Mouse (Mus musculus) MEL (cell line): ENCODE results near the gene Map3k9. TPM values are rescaled to one million over a fixed set of nuclear protein-coding genes. Genes with fewer than 3 reads are reported as not detected.

ENCODE experiments used
- DNase-seq: peaks from one replicate; pipeline ENCODE4 v3.0.0; 2011; ENCODE audit warnings: low read depth, low spot score
- H3K27ac ChIP-seq: 2 replicates; pipeline ENCODE4 v1.5.1; 2012; ENCODE audit warnings: low read depth, mild to moderate bottlenecking, control low read depth, low read length, moderate library complexity; ENCODE audit not compliant: control insufficient read depth
- H3K27me3 ChIP-seq, 2 experiments: fragments of 150-350 bp in 1 of 2; sonication (generic) in 1 of 2; 2 replicates each; pipeline ENCODE4 v1.6.1; 2012; ENCODE audit warnings: low read length in 2 of 2, mild to moderate bottlenecking in 2 of 2, improper control_type of control experiment in 1 of 2, moderate library complexity in 1 of 2; ENCODE audit not compliant: insufficient read depth in 2 of 2, control insufficient read depth in 1 of 2
- H3K36me3 ChIP-seq, 2 experiments: 2 replicates each; pipeline ENCODE4 v1.6.1; 2012 to 2014; ENCODE audit warnings: low read length in 2 of 2, improper control_type of control experiment in 1 of 2, inconsistent platforms in 1 of 2, mild to moderate bottlenecking in 1 of 2; ENCODE audit not compliant: insufficient read depth in 2 of 2, control insufficient read depth in 1 of 2
- H3K4me1 ChIP-seq, 2 experiments: fragments of 150-350 bp in 1 of 2; sonication (generic) in 1 of 2; 2 replicates each; pipeline ENCODE4 v1.6.1; 2012; ENCODE audit warnings: low read length in 2 of 2, improper control_type of control experiment in 1 of 2, mild to moderate bottlenecking in 1 of 2; ENCODE audit not compliant: insufficient read depth in 2 of 2, control insufficient read depth in 1 of 2
- H3K4me3 ChIP-seq, 2 experiments: fragments of 150-350 bp in 1 of 2; sonication (generic) in 1 of 2; 2 replicates each; pipeline ENCODE4 v1.5.1; 2012; ENCODE audit warnings: low read depth in 2 of 2, low read length in 2 of 2, mild to moderate bottlenecking in 2 of 2, moderate library complexity in 2 of 2, control low read depth in 1 of 2, improper control_type of control experiment in 1 of 2; ENCODE audit not compliant: control insufficient read depth in 1 of 2, insufficient read depth in 1 of 2
- H3K79me2 ChIP-seq: 2 replicates; pipeline ENCODE4 v1.6.1; 2012; ENCODE audit warnings: mild to moderate bottlenecking, low read length, moderate library complexity; ENCODE audit not compliant: control insufficient read depth, poor library complexity, insufficient read depth
- H3K9ac ChIP-seq: 2 replicates; pipeline ENCODE4 v1.6.1; 2012; ENCODE audit warnings: low read depth, mild to moderate bottlenecking, control low read depth, low read length, moderate library complexity; ENCODE audit not compliant: control insufficient read depth, poor library complexity, severe bottlenecking
- H3K9me3 ChIP-seq: fragments of 150-350 bp; sonication (generic); replicated peaks from 2 replicates; pipeline ENCODE4 v1.6.1; 2012; ENCODE audit warnings: mild to moderate bottlenecking, low read length, improper control_type of control experiment, moderate library complexity; ENCODE audit not compliant: insufficient read depth
- CTCF ChIP-seq, 3 experiments: IDR thresholded peaks in 2 of 3; conservative IDR thresholded peaks in 1 of 3; 2 replicates each; pipeline ENCODE4 v1.5.1; 2011 to 2012; ENCODE audit warnings: low read length in 3 of 3, low read depth in 2 of 3, mild to moderate bottlenecking in 2 of 3, improper control_type of control experiment in 1 of 3, inconsistent platforms in 1 of 3, mixed read lengths in 1 of 3, moderate library complexity in 1 of 3; ENCODE audit not compliant: control insufficient read depth in 1 of 3, insufficient read depth in 1 of 3, poor library complexity in 1 of 3, severe bottlenecking in 1 of 3
- E2F4 ChIP-seq: IDR thresholded peaks from 2 replicates; pipeline ENCODE4 v1.6.1; 2011; ENCODE audit warnings: low read depth, low read length, improper control_type of control experiment, borderline replicate concordance
- EP300 ChIP-seq, 2 experiments: IDR thresholded peaks; 2 replicates each; pipeline ENCODE4 v1.6.1; 2011; ENCODE audit warnings: improper control_type of control experiment in 2 of 2, low read length in 2 of 2, low read depth in 1 of 2, mild to moderate bottlenecking in 1 of 2
- GABPA ChIP-seq: IDR thresholded peaks from 2 replicates; pipeline ENCODE4 v1.6.1; 2012; ENCODE audit warnings: low read depth, mild to moderate bottlenecking, inconsistent platforms, low read length, improper control_type of control experiment, moderate library complexity
- HCFC1 ChIP-seq: IDR thresholded peaks from 2 replicates; pipeline ENCODE4 v1.6.1; 2012; ENCODE audit warnings: low read depth, mild to moderate bottlenecking, inconsistent platforms, low read length, improper control_type of control experiment, moderate library complexity
- KAT2A ChIP-seq: conservative IDR thresholded peaks from 2 replicates; pipeline ENCODE4 v1.6.1; 2012; ENCODE audit warnings: low read depth, low read length, improper control_type of control experiment, inconsistent platforms
- MAFK ChIP-seq: IDR thresholded peaks from 2 replicates; pipeline ENCODE4 v1.6.1; 2011; ENCODE audit warnings: low read depth, mild to moderate bottlenecking, low read length, improper control_type of control experiment, borderline replicate concordance
- MAX ChIP-seq: IDR thresholded peaks from 2 replicates; pipeline ENCODE4 v1.6.1; 2011; ENCODE audit warnings: low read length, improper control_type of control experiment
- MAZ ChIP-seq: IDR thresholded peaks from 2 replicates; pipeline ENCODE4 v1.6.1; 2012; ENCODE audit warnings: low read depth, mild to moderate bottlenecking, inconsistent platforms, low read length, improper control_type of control experiment
- MXI1 ChIP-seq: IDR thresholded peaks from 2 replicates; pipeline ENCODE4 v1.6.1; 2011; ENCODE audit warnings: mild to moderate bottlenecking, low read depth, low read length, improper control_type of control experiment
- MYB ChIP-seq: IDR thresholded peaks from 2 replicates; pipeline ENCODE4 v1.6.1; 2011; ENCODE audit warnings: mild to moderate bottlenecking, low read depth, low read length, improper control_type of control experiment
- MYC ChIP-seq: IDR thresholded peaks from 2 replicates; pipeline ENCODE4 v1.6.1; 2011; ENCODE audit warnings: low read depth, mild to moderate bottlenecking, low read length, improper control_type of control experiment, moderate library complexity
- POLR2A ChIP-seq, 2 experiments: IDR thresholded peaks; 2 replicates each; pipeline ENCODE4 v1.6.1; 2011 to 2012; ENCODE audit warnings: low read length in 2 of 2, mild to moderate bottlenecking in 2 of 2, control low read depth in 1 of 2, improper control_type of control experiment in 1 of 2, low read depth in 1 of 2, moderate library complexity in 1 of 2; ENCODE audit not compliant: control insufficient read depth in 1 of 2, insufficient read depth in 1 of 2, poor library complexity in 1 of 2
- POLR2AphosphoS2 ChIP-seq: IDR thresholded peaks from 2 replicates; pipeline ENCODE4 v1.6.1; 2011; ENCODE audit warnings: low read length, improper control_type of control experiment
- POLR2AphosphoS5 ChIP-seq: IDR thresholded peaks from 2 replicates; pipeline ENCODE4 v1.6.1; 2012; ENCODE audit warnings: low read depth, borderline replicate concordance, mild to moderate bottlenecking, inconsistent platforms, low read length, moderate library complexity, mixed read lengths
- RCOR1 ChIP-seq: IDR thresholded peaks from 2 replicates; pipeline ENCODE4 v1.6.1; 2012; ENCODE audit warnings: low read depth, mild to moderate bottlenecking, inconsistent platforms, low read length, improper control_type of control experiment
- SMC3 ChIP-seq: IDR thresholded peaks from 2 replicates; pipeline ENCODE4 v1.6.1; 2011; ENCODE audit warnings: low read depth, low read length, improper control_type of control experiment
- TAL1 ChIP-seq: IDR thresholded peaks from 2 replicates; pipeline ENCODE4 v1.6.1; 2012; ENCODE audit warnings: mild to moderate bottlenecking, inconsistent platforms, low read length, moderate library complexity, mixed read lengths
- TBP ChIP-seq: IDR thresholded peaks from 2 replicates; pipeline ENCODE4 v1.8.0; 2011; ENCODE audit warnings: low read depth, low read length, improper control_type of control experiment
- UBTF ChIP-seq: IDR thresholded peaks from 2 replicates; pipeline ENCODE4 v1.6.1; 2012; ENCODE audit warnings: low read depth, mild to moderate bottlenecking, inconsistent platforms, low read length, improper control_type of control experiment, moderate library complexity, borderline replicate concordance; ENCODE audit not compliant: insufficient read depth
- ZKSCAN1 ChIP-seq: IDR thresholded peaks from 2 replicates; pipeline ENCODE4 v1.6.1; 2012; ENCODE audit warnings: low read depth, mild to moderate bottlenecking, inconsistent platforms, low read length, improper control_type of control experiment, moderate library complexity
- ZMIZ1 ChIP-seq: IDR thresholded peaks from 2 replicates; pipeline ENCODE4 v1.6.1; 2012; ENCODE audit warnings: low read depth, mild to moderate bottlenecking, inconsistent platforms, low read length, improper control_type of control experiment, moderate library complexity
- ZNF384 ChIP-seq: IDR thresholded peaks from 2 replicates; pipeline ENCODE4 v1.6.1; 2012; ENCODE audit warnings: low read depth, mild to moderate bottlenecking, inconsistent platforms, low read length, improper control_type of control experiment
- polyA plus RNA-seq, 2 experiments: library from polyadenylated mRNA; stranded (reverse) in 1 of 2; unstranded in 1 of 2; fragments of >175 nt in 1 of 2; fragments of >200 nt in 1 of 2; gene quantifications; 2 replicates each; pipeline versions ENCODE4 v1.2.1 to v1.2.4; 2012; ENCODE audit warnings: low replicate concordance in 2 of 2, low read depth in 1 of 2; ENCODE audit not compliant: insufficient read length in 2 of 2, insufficient read depth in 1 of 2, missing spikeins in 1 of 2
- total RNA-seq: library from RNA; depleted of rRNA; stranded (reverse); fragments of 300-350 nt; gene quantifications from 2 replicates; pipeline ENCODE4 v1.2.3, GENCODE M21; 2012

The Map3k9 gene
- total and polyA plus RNA-seq, 3 experiments: not detected

- Histone ChIP-seq H3K79me2 (no peaks in the 10 kb centered on the region), H3K9me3 (no peaks in the 10 kb centered on the region), H3K4me3 (no peak overlapping the region), H3K9ac (no peak overlapping the region), H3K36me3 (no peaks in the 10 kb centered on the region), H3K4me1 (no peaks in the 10 kb centered on the region), H3K27me3 (peaks cover 0 to 8% of the 10 kb centered on the region in 2 experiments), H3K27ac (no peak overlapping the region)
- DNase-seq: no peak
- no peak for TF ChIP-seq MYB
- no peak for TF ChIP-seq MAFK
- TF ChIP-seq POLR2AphosphoS2: no peak
- TF ChIP-seq SMC3: no peak
- TF ChIP-seq CTCF (IDR thresholded peaks at IDR 0.05 in 2 of 3, conservative IDR thresholded peaks at IDR 0.05 in 1 of 3; ENCODE audit: control insufficient read depth in 1 of 3, insufficient read depth in 1 of 3, low read depth in 2 of 3, low read length in 3 of 3, poor library complexity in 1 of 3, severe bottlenecking in 1 of 3): no peak
- TF ChIP-seq EP300 (IDR thresholded peaks at IDR 0.05; ENCODE audit: low read depth in 1 of 2, low read length in 2 of 2): no peak
- TF ChIP-seq RCOR1: no peak
- TF ChIP-seq HCFC1: no peak
- no peak for TF ChIP-seq TAL1
Measured at GRCm38 (mm10) chr12:81774186-81774585, 6.8 kb downstream of the Map3k9 start.

DNA sequence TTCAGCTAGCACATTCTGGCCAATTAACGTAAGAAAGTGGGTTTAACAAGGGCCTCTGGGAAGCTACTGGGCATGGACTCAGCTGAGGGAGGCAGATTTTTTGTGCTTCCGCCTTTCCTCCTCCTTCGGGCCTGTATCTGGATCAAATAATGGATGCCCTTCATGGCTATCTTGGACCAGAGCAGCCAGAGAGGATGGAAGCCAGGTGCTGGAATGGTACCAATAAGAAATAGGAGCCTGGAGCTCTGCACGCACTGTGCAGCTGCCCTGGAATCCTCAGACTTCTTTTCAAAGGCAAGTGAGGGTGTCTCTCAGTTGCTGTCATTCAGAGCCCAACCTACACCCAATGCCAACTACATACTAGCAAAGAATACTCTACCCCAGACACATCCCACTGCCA, 11.5 kb downstream of the Map3k9 start:
- Histone ChIP-seq H3K9me3 (no peaks in the 10 kb centered on the region), H3K27me3 (peaks cover 1 to 2% of the 10 kb centered on the region in 2 experiments; a peak in 3 of 4 replicates), H3K9ac (no peak overlapping the region), H3K4me1 (no peaks in the 10 kb centered on the region), H3K79me2 (no peaks in the 10 kb centered on the region), H3K27ac (no peak overlapping the region), H3K4me3 (no peak overlapping the region), H3K36me3 (no peaks in the 10 kb centered on the region)
- DNase-seq: no peak
- no peak for TF ChIP-seq POLR2AphosphoS2
- no peak for TF ChIP-seq ZMIZ1
- no peak for TF ChIP-seq ZNF384
- no peak for TF ChIP-seq GABPA
- TF ChIP-seq RCOR1: no peak
- TF ChIP-seq MYC: no peak
- no peak for TF ChIP-seq MAZ
- no peak for TF ChIP-seq POLR2AphosphoS5
- no peak for TF ChIP-seq MXI1
- TF ChIP-seq ZKSCAN1: no peak
- TF ChIP-seq POLR2A (IDR thresholded peaks at IDR 0.05; ENCODE audit: control insufficient read depth in 1 of 2, insufficient read depth in 1 of 2, low read depth in 1 of 2, low read length in 2 of 2, poor library complexity in 1 of 2): no peak
- TF ChIP-seq TBP: no peak
- TF ChIP-seq E2F4: no peak
- TF ChIP-seq UBTF: no peak
- TF ChIP-seq KAT2A: no peak
- no peak for TF ChIP-seq MAX
